ENCODE assay signal across 18 mouse cellular contexts in the genomic region with DNA sequence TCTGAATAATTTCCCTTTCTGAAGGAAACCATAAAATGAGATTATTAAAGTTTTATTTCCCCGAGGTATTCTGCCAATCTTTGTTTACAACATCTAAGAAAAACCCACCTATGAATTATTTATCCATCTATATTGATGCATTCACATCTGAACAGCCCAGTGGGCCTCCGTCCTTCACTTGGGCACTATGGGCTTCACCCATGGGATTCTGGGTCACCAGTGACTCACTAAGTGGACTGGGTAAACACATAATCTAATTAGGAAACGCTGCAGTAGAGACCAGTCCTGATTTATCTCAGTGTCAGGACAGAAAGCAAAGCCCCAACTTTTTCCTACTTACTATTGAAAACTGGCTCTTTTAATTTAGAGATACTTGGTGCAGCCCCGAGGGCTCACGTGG.
"Had no signal": no experiment of that assay in that cellular context is flagged by ENCODE, and none has a peak within 500 bp of the region (broad histone marks: within the 10 kb centered on the region; RNA-seq: fewer than 3 reads in every experiment).

No protein-coding gene starts in this region.

- ATAC-seq: intestine, embryonic 15.5 days had no signal

- H3K36me3 ChIP-seq: intestine, embryonic 15.5 days; kidney, embryonic 15.5 days; liver, embryonic 13.5 days; neural tube, embryonic 12.5 days had no signal

- H3K9me3 ChIP-seq: intestine, embryonic 15.5 days; kidney, embryonic 15.5 days; liver, embryonic 13.5 days; neural tube, embryonic 12.5 days had no signal

- H3K4me1 ChIP-seq: intestine, embryonic 15.5 days; liver, embryonic 13.5 days; neural tube, embryonic 12.5 days had no signal

- DNase-seq: kidney, adult 11 months; kidney, adult 8-10 months; kidney, postnatal 10 days; kidney, postnatal 36 days; liver, embryonic 13.5 days; lung, adult 2 months; lung, postnatal 14 days; lung, postnatal 4 days; right cerebral cortex, adult 18-20 months; right cerebral cortex, postnatal 14 days; right cerebral cortex, postnatal 4 days; thymus, adult 2 months; thymus, postnatal 14 days; thymus, postnatal 4 days had no signal

- H3K4me2 ChIP-seq: intestine, embryonic 15.5 days; kidney, embryonic 15.5 days; liver, embryonic 13.5 days; neural tube, embryonic 12.5 days had no signal

- H3K4me3 ChIP-seq: intestine, embryonic 15.5 days; kidney, embryonic 15.5 days; liver, embryonic 13.5 days; neural tube, embryonic 12.5 days had no signal

- H3K27ac ChIP-seq: intestine, embryonic 15.5 days; kidney, embryonic 15.5 days; liver, embryonic 13.5 days; neural tube, embryonic 12.5 days; stomach, postnatal 0 days had no signal

- H3K27me3 ChIP-seq: intestine, embryonic 15.5 days; kidney, embryonic 15.5 days; liver, embryonic 13.5 days; neural tube, embryonic 12.5 days had no signal

- H3K9ac ChIP-seq: intestine, embryonic 15.5 days; kidney, embryonic 15.5 days; liver, embryonic 13.5 days; neural tube, embryonic 12.5 days had no signal
